Mouse (Mus musculus): ENCODE measurements around the gene Tbc1d8. TPM values are rescaled to one million over a fixed set of nuclear protein-coding genes. Genes with fewer than 3 reads are reported as not detected.

Gene Tbc1d8
- polyA plus RNA-seq, 1 experiment from 2014 or later, result 10.3 TPM

DNA sequence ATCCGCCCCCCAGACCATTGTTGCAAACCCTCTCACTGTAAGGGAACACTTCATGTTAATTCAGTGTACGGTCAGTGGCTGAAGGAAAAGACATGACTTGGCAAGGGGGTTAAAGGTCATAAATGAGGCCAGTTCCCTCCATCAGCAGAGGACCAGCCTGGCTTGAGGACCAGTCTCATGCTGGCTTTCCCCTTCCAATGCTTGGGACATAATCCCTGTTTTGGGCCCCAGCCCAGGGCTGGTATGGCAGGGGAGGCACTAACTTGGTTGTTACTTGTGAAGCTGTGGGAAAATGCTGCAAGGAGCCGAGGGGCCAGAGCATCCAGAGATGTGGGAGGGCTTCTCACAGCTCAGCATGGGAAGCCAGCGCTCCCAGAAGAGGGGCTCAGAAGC is 23.8 kb downstream of the Tbc1d8 start:
- no peaks in the 10 kb centered on the region for H3K36me3 ChIP-seq (ENCODE audit: control insufficient read depth, insufficient read depth, low read length)
- 70% methylated on average over 4 of the region's 4 CpGs for WGBS

DNA sequence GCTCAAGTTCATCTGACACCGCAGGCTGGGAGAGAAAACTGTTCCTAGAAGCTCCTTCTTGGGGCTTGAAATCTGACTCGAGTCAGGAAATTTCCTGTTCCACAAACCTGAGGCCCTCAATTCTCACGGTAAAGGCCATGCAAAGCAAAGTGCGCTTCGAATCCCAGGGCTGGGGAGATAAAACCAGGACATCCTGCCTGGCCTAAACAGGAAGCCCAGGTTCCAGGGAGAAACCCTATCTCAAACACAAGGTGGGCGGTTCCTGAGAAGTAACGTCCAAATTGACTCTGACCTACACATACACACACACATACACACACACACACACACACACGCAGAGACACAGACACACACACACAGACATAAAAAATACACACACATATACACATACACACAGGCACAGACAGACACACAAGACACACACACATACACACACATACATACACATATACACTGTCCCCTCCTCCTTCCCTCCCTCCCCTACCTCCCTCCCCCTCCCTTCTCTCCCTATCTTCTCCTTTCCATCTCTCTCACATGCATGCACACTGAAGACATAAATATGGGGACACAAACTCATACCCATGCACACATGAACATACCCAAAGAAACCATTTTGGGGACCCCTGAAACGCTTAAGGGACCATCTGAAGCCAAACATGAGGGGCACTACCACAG is 24.3 kb downstream of the Tbc1d8 start:
- ATAC-seq (ENCODE audit: low read depth), result no peak
- 88% methylated on average over 9 of the region's 9 CpGs for WGBS

More for the DNA sequence above, 23.8 kb downstream of the Tbc1d8 start:
- Histone ChIP-seq H3K4me3 (ENCODE audit: low read depth, low read length) (no peak overlapping the region), H3K9ac (replicated peaks; ENCODE audit: low read depth, low read length) (no peak overlapping the region), H3K27ac (ENCODE audit: low read depth, low read length) (no peak overlapping the region), H3K4me1 (ENCODE audit: control insufficient read depth, insufficient read depth, low read length) (no peaks in the 10 kb centered on the region), H3K4me2 (ENCODE audit: low read depth, low read length) (no peak overlapping the region), H3K27me3 (ENCODE audit: control insufficient read depth, insufficient read depth, low read length) (no peaks in the 10 kb centered on the region), H3K9me3 (ENCODE audit: control insufficient read depth, low read length) (no peaks in the 10 kb centered on the region)
- ATAC-seq (ENCODE audit: low read depth), result no peak

DNA sequence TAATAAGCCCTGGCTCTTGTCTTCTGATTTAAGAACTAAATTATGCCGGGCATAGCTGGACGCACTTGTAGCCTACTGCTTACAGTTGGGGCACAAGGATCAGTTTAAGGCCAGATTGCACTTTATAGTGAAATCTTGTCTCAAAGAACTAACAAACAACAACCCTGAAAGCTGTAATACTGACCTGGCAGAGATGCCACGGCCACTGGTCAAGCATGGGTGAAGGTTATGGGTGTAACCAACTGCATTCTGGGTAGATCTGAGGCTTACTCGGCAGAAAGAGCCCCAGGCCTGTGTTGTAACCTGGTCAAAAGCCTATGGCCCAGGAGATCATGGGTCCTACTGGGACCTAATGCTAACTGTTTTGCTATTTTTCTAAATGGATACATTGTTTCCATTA is 26.4 kb downstream of the Tbc1d8 start:
- ATAC-seq (ENCODE audit: low read depth), result no peak
- no peaks in the 10 kb centered on the region for H3K27me3 ChIP-seq (ENCODE audit: control insufficient read depth, insufficient read depth, low read length)
- H3K27ac ChIP-seq (ENCODE audit: low read depth, low read length), result no peak overlapping the region
- WGBS, result 89% methylated on average over 4 of the region's 4 CpGs
- no peaks in the 10 kb centered on the region for H3K9me3 ChIP-seq (ENCODE audit: control insufficient read depth, low read length)
- no peaks in the 10 kb centered on the region for H3K36me3 ChIP-seq (ENCODE audit: control insufficient read depth, insufficient read depth, low read length)
- no peak overlapping the region for H3K9ac ChIP-seq (replicated peaks; ENCODE audit: low read depth, low read length)
- no peak overlapping the region for H3K4me2 ChIP-seq (ENCODE audit: low read depth, low read length)
- no peak overlapping the region for H3K4me3 ChIP-seq (ENCODE audit: low read depth, low read length)
- H3K4me1 ChIP-seq (ENCODE audit: control insufficient read depth, insufficient read depth, low read length), result no peaks in the 10 kb centered on the region

More for the DNA sequence above, 24.3 kb downstream of the Tbc1d8 start:
- H3K27me3 ChIP-seq (ENCODE audit: control insufficient read depth, insufficient read depth, low read length), result no peaks in the 10 kb centered on the region
- no peaks in the 10 kb centered on the region for H3K36me3 ChIP-seq (ENCODE audit: control insufficient read depth, insufficient read depth, low read length)
- H3K9me3 ChIP-seq (ENCODE audit: control insufficient read depth, low read length), result no peaks in the 10 kb centered on the region
- no peak overlapping the region for H3K9ac ChIP-seq (replicated peaks; ENCODE audit: low read depth, low read length)
- no peak overlapping the region for H3K4me2 ChIP-seq (ENCODE audit: low read depth, low read length)
- H3K27ac ChIP-seq (ENCODE audit: low read depth, low read length), result no peak overlapping the region
- H3K4me3 ChIP-seq (ENCODE audit: low read depth, low read length), result no peak overlapping the region
- no peaks in the 10 kb centered on the region for H3K4me1 ChIP-seq (ENCODE audit: control insufficient read depth, insufficient read depth, low read length)

DNA sequence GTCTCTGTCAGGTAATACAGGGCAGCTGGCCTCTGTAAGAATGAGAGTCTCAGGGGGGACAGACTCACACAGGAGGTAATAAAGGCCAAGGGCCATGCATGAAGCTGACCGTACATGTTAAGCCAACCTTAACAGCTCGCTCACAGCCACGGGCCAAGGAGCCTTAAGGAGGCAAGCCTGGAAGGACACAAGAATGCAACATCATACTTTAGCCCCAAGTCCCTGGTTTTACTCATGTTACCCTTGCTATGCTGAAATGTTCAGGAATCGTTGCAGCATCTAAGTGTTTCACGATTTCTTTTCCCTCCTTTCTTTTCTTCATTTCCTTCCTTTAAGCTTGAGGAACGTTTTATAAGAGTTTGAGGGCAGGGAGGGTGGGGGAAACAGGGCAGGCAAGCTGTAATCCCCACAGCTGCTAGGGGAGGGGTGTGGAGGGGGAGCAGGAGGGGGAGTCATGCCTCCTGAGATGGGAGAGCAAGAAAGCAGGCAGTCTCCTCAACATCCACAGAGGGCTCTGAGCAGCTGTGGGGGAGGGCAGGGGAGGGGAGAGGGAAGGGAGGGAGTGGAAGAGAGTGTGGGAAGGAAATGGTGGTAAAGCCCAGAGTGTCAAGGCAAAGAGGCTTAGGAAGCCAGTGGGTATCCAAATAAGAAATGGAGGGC is 28.4 kb downstream of the Tbc1d8 start:
- H3K27me3 ChIP-seq (ENCODE audit: control insufficient read depth, insufficient read depth, low read length), result no peaks in the 10 kb centered on the region
- no peak for ATAC-seq (ENCODE audit: low read depth)
- WGBS, result 69% methylated on average over 6 of the region's 6 CpGs
- no peaks in the 10 kb centered on the region for H3K4me1 ChIP-seq (ENCODE audit: control insufficient read depth, insufficient read depth, low read length)
- H3K9me3 ChIP-seq (ENCODE audit: control insufficient read depth, low read length), result no peaks in the 10 kb centered on the region
- no peak overlapping the region for H3K4me2 ChIP-seq (ENCODE audit: low read depth, low read length)
- no peak overlapping the region for H3K4me3 ChIP-seq (ENCODE audit: low read depth, low read length)
- H3K27ac ChIP-seq (ENCODE audit: low read depth, low read length), result no peak overlapping the region
- no peaks in the 10 kb centered on the region for H3K36me3 ChIP-seq (ENCODE audit: control insufficient read depth, insufficient read depth, low read length)
- H3K9ac ChIP-seq (replicated peaks; ENCODE audit: low read depth, low read length), result no peak overlapping the region

DNA sequence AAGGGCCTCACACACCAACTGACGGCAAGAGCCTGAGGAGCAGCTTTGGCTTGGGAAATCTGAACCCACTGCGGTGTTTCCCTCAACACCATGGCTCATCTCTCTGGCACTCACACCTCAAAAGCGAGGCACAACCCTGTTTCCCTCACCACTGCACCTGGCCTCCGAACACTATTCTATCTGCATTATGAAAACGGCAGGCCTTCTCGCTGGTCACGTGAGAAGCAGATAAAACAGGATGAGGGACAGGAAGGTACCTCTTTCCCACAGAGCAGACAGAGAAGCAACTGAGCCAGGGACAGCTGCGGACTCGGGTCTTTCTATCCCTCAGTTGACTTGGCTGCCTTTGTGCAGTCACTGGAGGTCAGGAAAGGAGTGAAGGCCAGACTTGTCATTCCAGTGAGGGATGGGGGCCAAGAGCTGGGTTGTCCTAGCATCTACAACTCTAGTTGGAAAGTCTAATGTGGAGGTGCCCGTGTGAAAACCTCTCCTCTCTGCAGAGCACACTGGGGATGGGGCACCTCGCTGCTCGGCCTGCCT is 29.2 kb downstream of the Tbc1d8 start:
- Histone ChIP-seq H3K4me3 (ENCODE audit: low read depth, low read length) (no peak overlapping the region), H3K4me2 (ENCODE audit: low read depth, low read length) (no peak overlapping the region), H3K9me3 (ENCODE audit: control insufficient read depth, low read length) (no peaks in the 10 kb centered on the region), H3K27me3 (ENCODE audit: control insufficient read depth, insufficient read depth, low read length) (no peaks in the 10 kb centered on the region), H3K4me1 (ENCODE audit: control insufficient read depth, insufficient read depth, low read length) (no peaks in the 10 kb centered on the region), H3K9ac (replicated peaks; ENCODE audit: low read depth, low read length) (no peak overlapping the region), H3K36me3 (ENCODE audit: control insufficient read depth, insufficient read depth, low read length) (no peaks in the 10 kb centered on the region), H3K27ac (ENCODE audit: low read depth, low read length) (no peak overlapping the region)
- WGBS, result 92% methylated on average over 12 of the region's 12 CpGs
- ATAC-seq (ENCODE audit: low read depth), result no peak

DNA sequence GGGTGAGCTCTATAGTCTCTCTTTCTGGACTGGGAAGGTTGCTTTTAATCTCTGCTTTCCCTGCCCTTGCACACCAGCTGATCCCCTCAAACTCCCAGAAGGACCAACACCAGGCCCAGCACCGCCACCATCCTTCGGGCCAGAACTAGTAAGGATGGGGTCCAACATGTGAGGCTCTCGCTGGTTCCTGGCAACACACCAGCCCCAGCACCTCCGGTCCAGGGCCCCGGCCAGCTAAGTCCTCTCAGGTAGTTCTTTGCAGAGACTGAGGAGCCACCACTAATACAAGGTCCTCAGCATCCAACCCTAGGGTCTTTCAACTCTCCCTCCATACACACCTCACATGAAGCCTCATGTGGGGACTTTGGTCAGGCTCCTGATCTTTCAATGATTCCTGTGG is 29.7 kb downstream of the Tbc1d8 start:
- Histone ChIP-seq H3K4me2 (ENCODE audit: low read depth, low read length) (no peak overlapping the region), H3K4me1 (ENCODE audit: control insufficient read depth, insufficient read depth, low read length) (peaks cover under 1% of the 10 kb centered on the region; the same call in 1 of the 2 replicates), H3K4me3 (ENCODE audit: low read depth, low read length) (no peak overlapping the region), H3K9ac (replicated peaks; ENCODE audit: low read depth, low read length) (no peak overlapping the region), H3K9me3 (ENCODE audit: control insufficient read depth, low read length) (no peaks in the 10 kb centered on the region), H3K27me3 (ENCODE audit: control insufficient read depth, insufficient read depth, low read length) (no peaks in the 10 kb centered on the region), H3K36me3 (ENCODE audit: control insufficient read depth, insufficient read depth, low read length) (no peaks in the 10 kb centered on the region), H3K27ac (ENCODE audit: low read depth, low read length) (no peak overlapping the region)
- WGBS, result 94% methylated on average over 5 of the region's 5 CpGs
- ATAC-seq (ENCODE audit: low read depth), result no peak

DNA sequence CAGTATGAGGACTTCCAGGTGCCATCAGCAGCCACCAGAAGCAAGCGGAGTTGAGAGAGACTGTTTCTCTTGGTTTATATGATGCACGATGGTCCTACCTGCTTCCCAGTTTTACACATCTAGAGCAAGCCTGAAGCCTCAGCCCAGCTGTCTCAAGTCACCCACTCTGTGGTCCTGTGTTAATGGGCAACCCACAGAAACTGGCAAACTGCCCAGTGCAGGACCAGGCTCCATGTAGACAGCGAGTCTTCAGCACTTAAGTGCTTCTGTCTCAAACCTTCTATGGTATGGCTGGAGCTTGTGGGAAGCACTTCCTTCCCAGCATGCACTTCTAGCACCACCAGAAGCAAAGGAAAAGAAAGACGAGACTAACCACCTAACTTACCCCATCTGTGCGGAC is 30.3 kb downstream of the Tbc1d8 start:
- no peaks in the 10 kb centered on the region for H3K36me3 ChIP-seq (ENCODE audit: control insufficient read depth, insufficient read depth, low read length)
- H3K4me1 ChIP-seq (ENCODE audit: control insufficient read depth, insufficient read depth, low read length), result peaks cover 3% of the 10 kb centered on the region; the same call in 1 of the 2 replicates
- H3K9me3 ChIP-seq (ENCODE audit: control insufficient read depth, low read length), result no peaks in the 10 kb centered on the region
- H3K27me3 ChIP-seq (ENCODE audit: control insufficient read depth, insufficient read depth, low read length), result no peaks in the 10 kb centered on the region
- H3K27ac ChIP-seq (ENCODE audit: low read depth, low read length), result no peak overlapping the region
- no peak overlapping the region for H3K9ac ChIP-seq (replicated peaks; ENCODE audit: low read depth, low read length)
- no peak overlapping the region for H3K4me2 ChIP-seq (ENCODE audit: low read depth, low read length)
- ATAC-seq (ENCODE audit: low read depth), result no peak
- 84% methylated on average over 5 of the region's 5 CpGs for WGBS
- no peak overlapping the region for H3K4me3 ChIP-seq (ENCODE audit: low read depth, low read length)

DNA sequence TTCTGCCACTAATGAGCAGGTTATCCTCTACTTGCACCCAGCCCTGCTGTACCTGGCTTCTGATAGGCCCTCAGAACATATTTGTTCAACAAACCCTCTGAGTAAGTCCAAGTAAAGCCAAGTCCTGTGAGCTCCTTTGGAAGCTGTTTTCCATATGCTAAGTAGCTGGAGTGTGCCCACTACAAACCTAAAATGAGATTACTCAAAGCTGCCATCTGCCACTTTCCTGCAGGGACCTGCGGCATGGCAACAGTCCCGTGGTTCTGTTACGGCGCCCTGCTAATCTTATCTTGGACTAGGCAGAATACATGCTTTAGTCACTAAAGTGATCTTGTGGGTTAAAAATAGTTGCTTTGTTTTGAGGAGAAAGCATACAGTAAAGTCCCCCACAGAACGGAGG is 32.4 kb downstream of the Tbc1d8 start:
- WGBS, result 63% methylated on average over 5 of the region's 5 CpGs
- Histone ChIP-seq H3K36me3 (ENCODE audit: control insufficient read depth, insufficient read depth, low read length) (no peaks in the 10 kb centered on the region), H3K4me1 (ENCODE audit: control insufficient read depth, insufficient read depth, low read length) (peaks cover 3% of the 10 kb centered on the region; the same call in 1 of the 2 replicates), H3K4me3 (ENCODE audit: low read depth, low read length) (no peak overlapping the region), H3K4me2 (ENCODE audit: low read depth, low read length) (no peak overlapping the region), H3K9ac (replicated peaks; ENCODE audit: low read depth, low read length) (no peak overlapping the region), H3K27ac (ENCODE audit: low read depth, low read length) (no peak overlapping the region), H3K27me3 (ENCODE audit: control insufficient read depth, insufficient read depth, low read length) (no peaks in the 10 kb centered on the region), H3K9me3 (ENCODE audit: control insufficient read depth, low read length) (no peaks in the 10 kb centered on the region)
- no peak for ATAC-seq (ENCODE audit: low read depth)

DNA sequence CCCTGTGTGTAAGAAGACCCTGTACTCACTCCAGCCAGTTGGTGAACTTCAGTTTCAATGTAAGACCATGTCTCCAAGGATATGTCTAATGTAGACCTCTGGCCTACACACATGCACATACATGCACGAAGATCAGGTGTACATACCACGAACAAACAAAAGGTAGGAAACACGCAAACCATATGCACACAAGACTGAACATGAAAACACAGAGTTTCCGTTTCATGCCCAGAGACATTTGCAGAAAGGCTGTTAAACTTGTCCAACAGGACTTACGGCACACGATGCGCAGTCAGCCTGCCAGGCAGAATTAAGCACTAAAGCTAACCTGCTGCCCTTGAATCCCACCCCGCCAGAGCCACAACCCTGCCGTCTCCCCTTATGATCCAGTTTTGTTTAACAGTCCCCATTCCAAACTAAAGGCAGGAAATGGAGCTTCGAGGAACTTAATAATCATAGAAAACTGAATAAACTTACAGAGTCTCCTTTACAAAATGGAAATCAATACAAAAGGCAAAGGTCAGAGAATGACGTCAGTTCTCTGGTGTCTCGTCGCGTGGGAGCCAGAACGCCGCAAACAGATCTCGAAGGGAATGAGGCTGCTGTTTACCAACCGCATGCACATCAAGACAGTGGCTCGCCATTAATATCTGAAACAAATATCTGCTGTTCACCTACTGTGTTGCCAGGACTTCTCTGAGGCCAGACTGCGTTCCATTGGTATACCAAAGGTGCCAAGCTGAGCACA is 33.1 kb downstream of the Tbc1d8 start:
- H3K9ac ChIP-seq (replicated peaks; ENCODE audit: low read depth, low read length), result no peak overlapping the region
- 88% methylated on average over 20 of the region's 20 CpGs for WGBS
- no peaks in the 10 kb centered on the region for H3K9me3 ChIP-seq (ENCODE audit: control insufficient read depth, low read length)
- peaks cover 3% of the 10 kb centered on the region; the same call in 1 of the 2 replicates for H3K4me1 ChIP-seq (ENCODE audit: control insufficient read depth, insufficient read depth, low read length)
- ATAC-seq (ENCODE audit: low read depth), result no peak
- no peak overlapping the region for H3K4me2 ChIP-seq (ENCODE audit: low read depth, low read length)
- no peaks in the 10 kb centered on the region for H3K27me3 ChIP-seq (ENCODE audit: control insufficient read depth, insufficient read depth, low read length)
- H3K36me3 ChIP-seq (ENCODE audit: control insufficient read depth, insufficient read depth, low read length), result no peaks in the 10 kb centered on the region
- H3K4me3 ChIP-seq (ENCODE audit: low read depth, low read length), result no peak overlapping the region
- no peak overlapping the region for H3K27ac ChIP-seq (ENCODE audit: low read depth, low read length)
